Mouse (Mus musculus) layer of hippocampus, adult 2 months (tissue): ENCODE data around the gene Olfr1331. TPM values are rescaled to one million over a fixed set of nuclear protein-coding genes. Genes with fewer than 3 reads are reported as not detected.
A peak's percentile ranks its signal among the peaks of the same experiment; 100 is the strongest.
"Not testable (repeated sequence)": the region's sequence is repeated elsewhere in the genome, so short reads cannot be mapped to it uniquely, and the experiment has no call there.

ENCODE experiments used
- DNase-seq, 2 experiments: peaks; one replicate each; pipeline ENCODE4 v3.0.0; 2022; ENCODE audit warnings: low spot score in 2 of 2
- H3K27ac ChIP-seq: fragments of 200-600 bp; 2 replicates; pipeline ENCODE4 v1.8.1; 2022
- H3K4me3 ChIP-seq: fragments of 200-600 bp; 2 replicates; pipeline ENCODE4 v1.8.1; 2022; ENCODE audit warnings: mild to moderate bottlenecking
- CTCF ChIP-seq: fragments of 200-600 bp; conservative IDR thresholded peaks from 2 replicates; pipeline ENCODE4 v1.8.1; 2022; ENCODE audit warnings: antibody characterized with exemption, mild to moderate bottlenecking, moderate library complexity
- long read RNA-seq, 2 experiments: library from polyadenylated mRNA; stranded (forward); transcript quantifications; one replicate each; pipeline ENCODE4 v2.0.0; 2021; ENCODE audit warnings: borderline mapping rate in 2 of 2
- total RNA-seq, 2 experiments: library from RNA; stranded (reverse); gene quantifications; 2 replicates each; pipeline ENCODE4 v1.2.3; 2021

The Olfr1331 gene
- total RNA-seq, result not detected
- long read RNA-seq, experiment 1, result 0 reads
- long read RNA-seq, experiment 2, result 0 reads

GRCm38 (mm10) chr4:118864349-118864748 is at the start of gene Olfr1331:
Olfr1331 (plus strand) TSS chr4:118864649.
- no peak within 1 kb of the TSS for H3K27ac ChIP-seq
- TF ChIP-seq CTCF, result no peak
- DNase-seq, result no peak
- H3K4me3 ChIP-seq, result no peak within 1 kb of the TSS

GRCm38 (mm10) chr4:118818921-118819320 is 45.5 kb upstream of the Olfr1331 start:
- Histone ChIP-seq H3K4me3 (no peak overlapping the region), H3K27ac (no peak overlapping the region)
- no peak for DNase-seq
- TF ChIP-seq CTCF, result no peak

- H3K4me3 ChIP-seq, result no peak within 1 kb of the TSS
- no peak within 1 kb of the TSS for H3K27ac ChIP-seq
- TF ChIP-seq CTCF, result no peak
- DNase-seq, result no peak
These were observed 28.3 kb upstream of the Olfr1331 start, which contains the start of gene Olfr1333 for GRCm38 (mm10) chr4:118836179-118836578. Olfr1333 (minus strand) TSS chr4:118836279.

GRCm38 (mm10) chr4:118861791-118862190 is 2.7 kb upstream of the Olfr1331 start:
- no peak for DNase-seq
- no peak for TF ChIP-seq CTCF
- no peak overlapping the region for H3K27ac ChIP-seq
- H3K4me3 ChIP-seq, result no peak overlapping the region

GRCm38 (mm10) chr4:118862704-118863103 is 1.7 kb upstream of the Olfr1331 start:
- no peak for TF ChIP-seq CTCF
- H3K4me3 ChIP-seq, result no peak overlapping the region
- peak overlapping the region; percentile 32; the same call in 1 of the 2 replicates for H3K27ac ChIP-seq
- DNase-seq, result peak; percentile 9 to 13

- no peak for DNase-seq
- H3K4me3 ChIP-seq, result no peak overlapping the region
- H3K27ac ChIP-seq, result no peak overlapping the region
- no peak for TF ChIP-seq CTCF
These were observed 3.1 kb downstream of the Olfr1331 start for GRCm38 (mm10) chr4:118867566-118867965.

- Histone ChIP-seq H3K4me3 (no peak within 1 kb of the TSS), H3K27ac (no peak within 1 kb of the TSS)
- no peak for DNase-seq
- no peak for TF ChIP-seq CTCF
These were observed 23.8 kb downstream of the Olfr1331 start, which contains the start of gene Olfr1330 for GRCm38 (mm10) chr4:118888297-118888696. Olfr1330 (plus strand) TSS chr4:118888597.

GRCm38 (mm10) chr4:118901981-118902380 is 37.5 kb downstream of the Olfr1331 start:
- no peak for TF ChIP-seq CTCF
- Histone ChIP-seq H3K4me3 (no peak overlapping the region), H3K27ac (no peak overlapping the region)
- DNase-seq, result no peak

GRCm38 (mm10) chr4:118917365-118917764 is 52.9 kb downstream of the Olfr1331 start, which contains the start of gene Olfr1329:
Olfr1329 (minus strand) TSS chr4:118917465.
- not testable (repeated sequence) for DNase-seq, H3K4me3 ChIP-seq, H3K27ac ChIP-seq

Other genes starting within 250 kb of the Olfr1331 start
- gene Cfap57, start 243.9 kb upstream of the Olfr1331 start, total RNA-seq, result under 1 TPM; 0.56 to 0.72 TPM
- 10 to 100 TPM; 56.5 to 58.8 TPM for gene Ebna1bp2, start 243.8 kb upstream of the Olfr1331 start, total RNA-seq
- not detected for gene Olfr62, start 205.7 kb upstream of the Olfr1331 start, total RNA-seq
- not detected for gene Olfr1342, start 171.9 kb upstream of the Olfr1331 start, total RNA-seq
- gene Olfr1341, start 161.1 kb upstream of the Olfr1331 start, total RNA-seq, result not detected
- gene Olfr1340, start 144.5 kb upstream of the Olfr1331 start, total RNA-seq, result not detected
- not detected for gene Olfr1339, start 132.5 kb upstream of the Olfr1331 start, total RNA-seq
- not detected for gene Olfr1338, start 105.9 kb upstream of the Olfr1331 start, total RNA-seq
- not detected for gene Olfr1337, start 82.1 kb upstream of the Olfr1331 start, total RNA-seq
- not detected for gene Olfr1335, start 54.7 kb upstream of the Olfr1331 start, total RNA-seq
- gene Olfr1333, start 28.4 kb upstream of the Olfr1331 start, total RNA-seq, result not detected
- gene Olfr1330, start 23.9 kb downstream of the Olfr1331 start, total RNA-seq, result not detected
- gene Olfr1329, start 52.8 kb downstream of the Olfr1331 start, total RNA-seq, result not detected
- gene Olfr1328, start 74.0 kb downstream of the Olfr1331 start, total RNA-seq, result not detected
- under 1 TPM; 0.51 to 0.79 TPM for gene Lao1, start 96.9 kb downstream of the Olfr1331 start, total RNA-seq
- gene Slc2a1, start 244.1 kb downstream of the Olfr1331 start, total RNA-seq, result 10 to 100 TPM; 94.5 to 96.4 TPM